Mouse (Mus musculus): Measurements from ENCODE around the gene Crybb1.
A peak's percentile ranks its signal among the peaks of the same experiment; 100 is the strongest.

The Crybb1 gene

DNA sequence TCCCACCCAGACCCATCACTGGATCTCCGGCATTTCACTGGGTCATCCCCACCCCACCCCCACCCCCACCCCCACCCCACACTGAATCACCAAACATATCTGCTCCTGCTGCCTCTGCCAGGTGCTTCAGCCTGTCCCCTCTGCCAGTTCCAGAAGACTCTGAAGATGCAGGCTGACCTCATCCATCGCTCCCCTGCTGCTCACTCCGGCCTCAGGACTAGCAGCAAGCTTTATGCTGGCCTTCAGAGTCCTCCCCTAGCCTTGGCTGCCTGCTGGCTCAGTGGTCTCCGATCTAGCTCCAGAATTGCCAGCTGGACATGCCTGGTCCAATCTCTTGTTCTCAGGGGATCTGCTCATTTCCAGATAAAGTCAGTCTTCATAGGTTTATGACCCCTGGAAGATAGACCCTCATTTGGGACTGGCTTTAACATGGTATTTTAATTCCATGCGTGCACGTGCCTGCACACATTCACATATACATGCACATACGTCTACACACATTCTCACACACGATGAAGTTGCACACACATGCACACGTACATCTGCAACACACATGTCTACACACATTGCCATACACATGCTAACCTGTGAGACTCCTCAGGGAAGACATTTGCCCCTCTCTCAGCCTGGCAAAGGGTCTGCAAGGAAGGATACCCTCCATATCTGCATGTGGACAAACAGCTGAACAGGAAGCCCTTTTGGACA lies 17.6 kb upstream of the Crybb1 start:
- DNase-seq = no peak

DNA sequence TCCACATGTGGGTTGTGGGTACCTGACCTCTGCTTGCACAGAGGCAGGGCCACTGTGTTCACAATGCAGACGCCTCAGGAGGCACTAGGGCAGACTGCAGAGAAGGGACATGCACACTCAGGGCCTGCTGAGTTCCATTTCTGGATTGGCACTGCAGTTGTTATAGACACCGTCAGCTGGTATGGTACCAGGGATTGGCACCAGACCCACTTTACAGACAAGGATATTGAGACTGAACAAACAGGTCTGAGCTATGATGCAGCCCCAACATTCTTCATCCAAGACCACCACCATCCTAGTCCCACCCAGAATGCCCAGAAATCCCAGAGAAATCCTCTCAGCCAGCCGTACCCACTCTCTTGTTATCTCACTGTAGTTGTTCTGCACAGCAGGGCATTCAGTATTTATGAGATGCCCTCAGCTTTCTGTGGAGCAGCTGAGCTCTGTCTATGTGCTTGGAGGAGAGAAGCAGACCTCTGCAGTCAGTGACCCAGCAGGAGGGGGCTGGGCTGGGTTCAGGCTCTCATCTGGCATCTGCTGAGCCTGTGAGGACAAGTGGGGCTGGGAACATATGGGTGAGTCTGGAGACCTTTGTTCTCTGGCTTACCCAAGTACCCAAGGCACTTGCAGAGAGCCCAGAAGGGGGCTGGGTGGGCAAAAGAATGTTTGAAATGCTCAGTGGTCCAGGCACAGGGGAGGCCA lies 16.7 kb upstream of the Crybb1 start:
- DNase-seq = no peak

DNA sequence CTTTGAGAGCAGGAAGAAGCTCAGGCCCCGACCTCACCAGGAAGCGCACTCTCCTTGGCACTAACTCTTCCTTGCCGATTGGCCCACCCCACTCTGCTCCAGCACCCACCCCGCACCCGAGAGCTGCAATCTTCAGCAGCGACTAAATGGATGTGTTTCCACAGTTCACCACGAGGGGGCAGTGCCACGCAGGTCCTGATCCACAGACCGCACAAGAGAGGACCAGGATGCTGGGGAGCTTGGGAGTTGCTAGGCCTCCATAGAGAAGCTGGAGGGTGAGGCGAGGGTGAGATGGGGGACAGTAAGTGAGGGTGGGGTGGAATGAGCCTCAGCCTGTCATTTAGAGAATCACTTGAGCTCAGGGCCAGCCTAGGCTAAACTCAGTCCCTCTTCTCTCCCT lies 14.9 kb upstream of the Crybb1 start:
- peak; percentile 93 for DNase-seq

DNA sequence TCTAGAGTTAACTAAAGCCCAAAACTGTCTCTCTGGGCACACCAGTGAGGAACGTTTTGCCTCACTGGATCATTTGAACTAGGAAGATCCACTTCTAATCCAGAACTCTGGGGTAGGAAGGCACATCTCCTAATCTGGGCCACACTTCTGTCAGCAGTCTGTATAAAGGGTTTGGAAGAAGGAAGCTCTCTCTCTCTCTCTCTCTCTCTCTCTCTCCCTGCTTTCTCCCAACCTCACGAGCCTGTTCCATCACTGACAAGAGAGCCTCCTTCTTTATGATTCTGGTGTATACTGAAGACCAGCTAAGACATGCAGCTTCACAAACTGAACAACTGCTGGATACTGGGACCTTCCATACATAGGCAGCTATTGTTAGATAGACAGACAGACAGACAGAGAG lies 13.8 kb upstream of the Crybb1 start:
- no peak for DNase-seq

DNA sequence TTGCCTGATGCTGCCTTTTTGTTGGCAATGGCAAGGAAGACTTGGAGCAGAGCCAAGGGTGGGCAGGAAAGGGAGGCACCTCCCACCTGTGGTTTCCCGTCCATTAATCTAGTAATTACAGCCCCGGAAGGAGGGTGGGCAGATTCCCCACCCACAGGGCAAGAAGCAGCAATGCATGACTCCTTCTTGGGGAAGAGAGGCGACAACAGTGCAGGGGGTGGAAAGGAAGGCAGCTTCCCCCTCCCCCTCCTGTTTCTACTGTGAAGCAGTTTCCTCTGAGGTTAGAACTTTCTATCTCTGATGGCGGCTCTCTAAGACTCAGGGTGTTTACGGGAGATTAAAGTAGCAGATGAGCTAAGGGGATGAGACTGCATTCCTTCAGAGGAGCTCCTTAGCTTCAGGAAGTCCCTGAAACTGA lies 13.2 kb upstream of the Crybb1 start:
- no peak for DNase-seq

DNA sequence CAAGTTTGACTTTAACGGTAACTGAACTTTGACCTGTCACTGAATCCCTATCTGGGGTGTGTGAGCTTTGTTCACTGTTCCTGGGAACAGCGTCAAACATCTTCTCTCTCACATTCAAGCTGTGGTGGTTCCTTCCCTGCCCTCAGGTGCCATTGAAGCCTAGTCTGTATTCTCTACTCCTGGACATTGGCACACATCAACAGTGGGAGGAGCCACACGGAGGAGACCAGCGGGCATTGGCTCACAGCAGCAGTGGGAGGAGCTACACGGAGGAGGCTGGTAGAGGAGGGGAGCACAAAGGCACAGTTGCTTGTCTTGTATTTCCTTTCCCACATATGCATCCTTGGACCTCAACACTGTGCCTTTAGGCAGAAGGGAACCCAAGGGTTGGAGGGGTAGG lies 12.6 kb upstream of the Crybb1 start:
- DNase-seq = no peak

DNA sequence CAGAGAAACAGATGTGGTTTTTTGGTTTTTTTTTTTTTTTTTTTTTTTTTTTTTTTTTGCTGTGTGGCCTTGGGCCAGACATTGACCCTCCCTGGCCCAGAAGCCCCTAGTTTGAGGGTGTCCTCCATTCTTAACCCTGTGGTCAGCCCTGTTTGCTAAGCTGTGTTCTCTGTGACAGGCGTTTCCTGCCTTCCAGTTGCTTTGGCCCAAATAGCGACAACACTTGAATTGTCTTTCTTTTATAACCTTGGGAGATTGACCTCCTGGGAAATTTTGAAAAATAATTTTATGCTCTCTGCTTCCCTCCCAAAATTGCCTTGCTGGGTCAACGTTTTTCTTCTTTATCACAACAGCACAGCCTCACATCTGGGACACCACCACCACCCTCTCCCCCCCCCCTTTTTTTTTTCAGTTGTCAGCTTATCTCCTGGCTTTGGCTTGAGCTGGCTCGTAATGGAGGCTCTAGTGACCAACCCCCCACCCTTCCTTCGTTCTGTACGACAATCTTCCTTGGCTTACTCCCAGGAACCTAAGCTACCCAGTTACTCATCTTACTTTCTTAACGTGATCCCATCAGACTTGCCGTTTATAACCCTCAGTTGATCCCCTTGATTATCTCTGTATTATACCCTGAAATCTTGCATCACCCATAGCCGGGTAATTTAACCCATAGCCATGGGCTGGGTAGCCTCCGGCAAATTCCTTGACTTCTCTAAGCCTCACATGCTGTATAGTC lies 11.9 kb upstream of the Crybb1 start:
- no peak for DNase-seq

DNA sequence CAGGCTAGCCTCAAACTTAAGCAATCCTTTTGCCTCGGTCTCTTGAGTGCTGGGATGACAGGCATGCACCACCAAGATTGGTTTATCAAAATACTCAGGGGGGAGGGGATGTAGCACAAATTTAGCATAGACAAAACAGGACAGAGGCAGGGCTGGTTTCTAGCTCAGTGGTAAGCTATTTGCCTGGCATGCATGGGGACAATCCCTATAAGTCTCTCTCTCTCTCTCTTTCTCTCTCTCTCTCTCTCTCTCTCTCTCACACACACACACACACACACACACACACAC lies 11.4 kb upstream of the Crybb1 start:
- DNase-seq = no peak

DNA sequence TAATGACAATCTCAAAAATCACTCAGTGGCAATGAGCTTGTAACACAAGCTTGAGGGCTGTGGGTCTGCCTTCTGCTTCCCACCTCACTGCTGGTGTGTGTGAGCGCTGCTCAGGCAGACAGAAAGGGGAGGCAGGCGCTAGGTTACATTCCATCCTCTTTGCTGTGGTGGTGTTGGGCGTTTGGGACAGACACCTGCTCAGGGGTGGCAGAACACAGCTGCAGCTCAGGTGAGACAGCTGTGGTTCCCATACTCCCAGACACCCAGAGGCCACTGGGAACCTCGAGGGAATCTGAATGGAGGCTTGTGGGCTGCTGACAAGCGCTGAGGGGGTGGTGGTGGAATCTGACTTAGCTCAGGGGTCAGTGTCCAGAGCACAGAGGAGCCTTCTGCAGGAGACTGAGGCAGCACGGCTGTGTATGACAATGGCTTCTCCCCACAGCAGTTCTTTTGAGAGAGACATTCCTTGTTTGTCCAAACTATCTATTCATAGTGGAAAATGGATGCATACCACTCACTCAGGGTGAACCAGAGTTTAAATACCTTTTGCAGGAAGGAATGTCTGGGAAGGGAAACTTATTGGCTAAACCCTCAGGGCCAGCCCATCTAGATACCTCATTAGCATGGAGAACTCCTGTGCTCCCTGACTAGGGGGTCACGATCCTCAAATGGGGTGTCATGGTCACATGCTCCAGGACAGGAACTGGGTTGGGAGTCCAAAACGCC lies 10.6 kb upstream of the Crybb1 start:
- DNase-seq = no peak

DNA sequence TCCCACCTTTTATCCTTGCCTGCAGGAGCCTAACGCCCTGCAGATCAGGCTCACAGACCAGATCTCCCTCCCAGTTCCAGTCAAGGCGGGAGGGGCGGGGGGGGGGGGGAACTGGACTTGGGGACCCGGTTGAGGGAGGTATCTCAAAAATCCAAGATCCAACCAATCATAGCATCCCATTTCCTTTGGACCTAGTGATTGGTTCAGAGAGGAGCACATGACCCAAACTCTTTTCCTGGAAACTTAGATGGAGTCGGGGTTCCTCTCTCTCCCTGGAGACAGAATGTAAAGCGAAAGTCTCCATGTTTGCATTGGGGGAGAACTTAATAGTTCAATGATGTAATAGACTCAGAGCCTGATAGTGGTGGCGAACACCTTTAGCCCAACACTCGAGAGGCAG lies 8.2 kb upstream of the Crybb1 start:
- DNase-seq = no peak

DNA sequence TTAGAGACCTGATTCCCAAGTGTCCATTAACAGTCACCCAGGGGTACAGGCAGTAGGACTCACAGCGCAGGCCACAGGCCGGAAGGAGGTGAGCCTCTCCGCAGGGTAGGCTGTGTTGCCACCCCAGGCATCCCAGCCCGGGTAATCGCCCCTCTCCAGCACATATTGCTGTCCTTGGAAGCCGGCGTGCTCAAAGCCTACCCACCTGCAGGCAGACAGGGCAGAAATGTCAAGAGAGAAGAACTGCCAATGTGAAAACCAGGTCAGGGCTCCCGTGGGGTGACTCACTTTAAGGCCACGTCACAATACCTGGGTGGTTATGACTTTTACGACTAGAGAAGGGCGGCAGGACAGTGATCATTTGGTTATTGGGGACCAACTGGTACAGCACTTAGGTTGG lies 6.5 kb upstream of the Crybb1 start:
- no peak for DNase-seq

DNA sequence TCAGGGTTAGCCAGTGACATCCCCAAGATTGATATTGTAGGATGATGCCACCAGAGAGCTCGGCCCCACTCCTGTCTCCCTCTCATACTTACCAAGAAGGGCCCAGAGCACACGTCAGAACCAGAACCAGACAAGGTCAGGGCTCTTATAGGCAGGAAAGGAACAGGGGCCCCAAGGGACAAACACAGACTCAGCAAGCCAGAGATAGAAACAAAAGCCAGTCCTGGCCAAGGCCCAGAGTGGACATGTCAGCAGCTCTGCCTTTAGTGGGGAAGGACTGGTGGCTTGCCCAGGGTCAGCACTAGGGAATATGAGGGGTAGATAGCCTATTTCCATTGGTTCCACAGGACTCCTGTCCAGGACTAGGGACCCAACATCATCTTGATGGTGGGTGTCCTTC lies 3.2 kb upstream of the Crybb1 start, which contains the start of gene Cryba4:
Gene Cryba4, minus strand, starts transcription at position 119 of the 400 bp plus-strand sequence.
- no peak for DNase-seq

DNA sequence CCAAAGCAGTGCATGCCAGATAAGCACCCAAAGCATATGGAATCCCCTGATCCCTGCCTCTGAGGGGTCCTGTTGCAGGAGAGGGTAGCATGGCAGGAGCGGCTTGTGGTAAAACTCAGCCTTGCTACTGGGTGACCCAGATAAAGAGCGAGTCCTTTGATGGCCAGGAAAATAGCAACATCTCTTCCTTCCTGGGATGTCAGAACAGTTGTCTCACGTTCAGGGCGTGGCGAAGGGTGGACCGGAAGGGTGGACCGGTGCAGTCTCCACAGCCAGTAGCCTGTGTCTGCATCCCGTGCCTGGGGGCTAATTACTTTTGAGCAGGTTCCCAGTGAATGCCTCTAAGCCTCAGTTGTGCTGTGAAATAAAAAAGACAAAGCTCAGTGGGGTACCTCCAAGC lies 2.4 kb upstream of the Crybb1 start:
- DNase-seq = no peak

DNA sequence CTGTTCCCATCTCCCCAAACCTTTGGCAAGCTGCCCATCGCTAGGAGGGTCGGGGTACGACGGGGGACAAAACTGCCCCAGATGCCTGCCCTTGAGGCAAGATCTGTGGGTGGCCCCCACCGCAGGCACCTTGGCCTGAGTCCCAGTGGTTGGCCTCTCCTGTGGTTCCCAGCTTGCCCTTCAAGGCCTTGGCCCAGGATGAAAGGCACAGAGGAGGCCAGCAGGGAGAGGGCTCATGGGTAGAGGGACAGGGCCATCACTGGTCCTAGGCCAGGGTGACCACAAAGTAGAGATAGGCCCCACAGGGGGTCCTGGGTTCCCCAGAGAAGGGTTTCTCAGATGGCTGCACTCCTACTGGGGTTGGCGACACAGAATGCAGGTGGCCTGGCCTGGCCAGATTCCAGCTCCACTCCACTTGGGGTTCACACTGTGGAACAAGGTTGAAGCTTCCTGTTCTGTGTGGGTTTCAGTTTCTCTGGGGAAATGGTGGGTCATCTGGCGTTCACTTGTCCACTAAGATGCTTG lies 1.3 kb upstream of the Crybb1 start:
- DNase-seq = peak; percentile 63

DNA sequence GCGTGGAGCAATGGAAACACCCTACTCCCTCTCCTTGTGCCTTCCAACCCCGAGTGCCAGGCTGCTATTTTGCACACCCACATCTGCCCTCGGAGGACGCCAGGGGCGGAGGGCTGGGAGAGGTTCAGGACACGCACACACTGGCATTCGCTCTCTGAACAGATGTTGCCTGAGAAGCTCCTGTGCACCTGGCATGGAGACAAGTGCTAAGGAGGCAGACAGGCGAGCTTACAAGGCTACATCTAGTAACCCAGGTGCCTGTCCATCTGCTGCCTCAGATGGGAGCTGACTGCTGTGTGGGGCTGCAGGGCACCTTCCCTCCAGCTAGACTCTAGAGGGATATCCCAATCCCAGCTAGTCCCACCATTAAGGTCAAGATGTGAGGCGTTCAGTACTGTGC lies 842 bp downstream of the Crybb1 start:
- DNase-seq = no peak

DNA sequence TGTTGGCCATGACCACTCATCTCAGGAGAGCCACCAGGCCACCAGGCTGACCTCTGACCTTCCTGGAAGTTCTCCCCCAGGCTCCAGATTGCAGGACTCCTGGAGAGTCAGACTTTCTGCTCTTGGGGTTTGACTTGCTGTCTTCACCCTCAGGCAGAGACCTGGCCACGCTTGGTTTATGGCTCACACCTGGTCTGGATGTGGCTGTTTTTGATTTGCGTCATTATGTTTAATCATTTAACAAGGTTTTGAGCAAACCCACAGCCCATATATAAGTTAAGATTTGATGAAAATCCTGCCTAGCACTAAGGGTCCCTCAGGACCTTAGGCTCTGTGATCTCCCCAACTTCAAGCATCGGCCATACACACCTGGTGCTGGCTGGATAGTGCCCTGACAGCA lies 2.3 kb downstream of the Crybb1 start:
- no peak for DNase-seq

DNA sequence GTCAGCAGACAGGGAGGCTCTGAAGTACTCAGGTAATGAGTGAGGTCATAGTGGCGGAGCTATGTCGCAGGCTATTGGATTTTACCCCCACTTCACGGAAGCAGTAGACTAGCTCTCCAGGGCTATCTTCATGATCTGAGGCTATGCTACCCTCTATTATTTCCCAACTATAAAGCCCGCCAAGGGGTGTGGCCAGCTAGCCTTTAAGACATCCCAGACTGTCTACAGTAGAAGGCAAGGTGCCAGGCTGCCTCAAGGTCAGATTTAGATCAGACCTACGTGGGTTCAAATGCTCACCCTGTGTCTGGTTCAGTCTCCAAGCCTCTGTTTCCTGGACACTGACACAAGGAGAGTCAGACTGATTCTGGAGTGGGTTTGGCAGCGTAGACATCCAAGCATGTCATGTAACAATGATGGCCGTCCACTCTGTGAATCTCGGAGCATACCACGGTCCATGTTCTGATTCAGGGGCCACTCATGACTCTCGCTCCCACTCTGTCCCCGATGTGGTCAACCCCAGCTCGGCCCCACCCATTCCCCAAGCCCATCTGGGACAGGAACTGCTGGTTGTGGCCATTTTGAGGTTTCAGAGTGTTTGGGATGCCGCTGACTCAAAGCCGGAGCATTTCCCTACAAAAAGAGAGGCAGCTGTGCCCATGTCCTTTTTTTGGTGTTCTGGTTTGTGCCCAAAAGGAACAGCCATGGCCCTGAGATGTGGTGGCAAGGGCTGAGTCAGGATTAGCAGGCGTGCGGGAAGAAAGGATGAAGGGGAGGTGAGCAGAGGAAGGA lies 4.4 kb downstream of the Crybb1 start:
- DNase-seq = no peak

DNA sequence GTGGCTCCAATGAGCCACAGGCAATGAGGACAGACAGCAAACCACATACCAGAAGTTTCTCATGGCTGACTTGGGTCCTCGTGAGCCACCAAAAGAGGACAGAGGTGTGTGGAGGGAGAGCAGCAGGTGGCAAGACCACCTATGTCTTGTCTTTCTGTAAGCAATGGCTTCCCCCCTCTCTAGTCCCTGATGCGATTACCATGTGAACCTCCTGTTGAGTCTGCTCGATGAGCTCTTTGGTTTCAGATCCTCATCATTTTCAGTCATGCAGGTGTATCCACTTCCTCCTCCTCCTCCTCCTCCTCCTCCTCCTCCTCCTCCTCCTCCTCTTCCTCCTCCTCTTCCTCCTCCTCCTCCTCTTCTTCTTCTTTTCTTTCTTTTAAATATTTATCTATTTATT lies 5.2 kb downstream of the Crybb1 start:
- no peak for DNase-seq

DNA sequence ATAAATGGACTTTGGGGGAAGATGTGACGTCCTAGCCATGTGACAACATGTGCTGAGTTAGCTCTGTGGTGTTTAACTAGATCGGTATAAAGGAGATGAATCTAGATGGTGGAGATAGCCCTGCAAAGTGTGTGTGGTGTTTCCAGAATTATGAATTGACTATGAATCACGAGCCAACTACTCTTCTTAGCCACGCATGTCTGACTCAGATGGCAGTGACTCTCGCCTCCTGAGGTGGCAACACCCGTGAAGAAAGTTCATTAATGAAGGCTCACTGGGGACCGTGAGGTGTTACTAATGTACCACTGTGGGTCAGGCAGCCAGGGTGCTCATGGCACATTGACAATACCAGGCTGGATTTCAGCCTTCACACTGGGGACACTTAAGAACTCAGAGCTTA lies 8.5 kb downstream of the Crybb1 start:
- no peak for DNase-seq

DNA sequence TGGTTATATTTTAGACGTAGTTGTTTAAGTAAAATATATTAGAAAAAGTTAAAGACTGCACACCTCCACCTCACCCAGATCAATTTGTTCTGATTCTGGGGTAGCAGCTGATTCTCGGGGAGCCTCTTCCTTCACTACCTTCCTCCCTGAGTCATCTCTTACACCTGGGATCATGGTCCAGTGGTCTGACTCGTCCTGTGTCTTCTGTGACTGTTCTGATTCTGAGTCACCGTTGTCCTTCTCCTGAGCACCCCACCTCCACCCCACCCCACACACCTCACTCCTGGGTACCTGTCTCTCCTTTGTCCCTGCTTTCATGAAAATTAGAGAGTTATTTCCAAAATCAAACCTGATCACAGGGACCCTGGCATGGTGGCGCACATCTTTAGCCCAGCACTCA lies 9.5 kb downstream of the Crybb1 start:
- no peak for DNase-seq

DNA sequence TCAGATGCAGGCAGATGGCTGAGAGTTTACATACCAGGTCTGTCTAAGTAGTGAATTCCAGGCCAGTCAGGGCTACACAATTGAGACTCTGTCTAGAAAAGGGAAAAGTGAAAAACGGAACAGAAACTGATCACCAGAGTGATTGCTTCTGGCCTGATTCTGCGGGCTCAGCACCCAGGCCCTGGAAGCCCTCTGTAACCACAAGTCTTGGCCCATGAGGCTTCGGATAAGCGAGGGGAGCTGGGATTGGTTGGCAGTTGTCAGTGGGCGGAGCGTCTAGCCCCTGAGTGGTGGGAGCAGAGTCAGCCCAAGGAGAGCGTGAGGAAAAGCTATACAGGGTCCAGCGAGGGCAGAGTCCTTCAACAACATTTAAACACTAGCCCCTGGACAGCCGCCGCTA lies 9.9 kb downstream of the Crybb1 start:
- DNase-seq = no peak

DNA sequence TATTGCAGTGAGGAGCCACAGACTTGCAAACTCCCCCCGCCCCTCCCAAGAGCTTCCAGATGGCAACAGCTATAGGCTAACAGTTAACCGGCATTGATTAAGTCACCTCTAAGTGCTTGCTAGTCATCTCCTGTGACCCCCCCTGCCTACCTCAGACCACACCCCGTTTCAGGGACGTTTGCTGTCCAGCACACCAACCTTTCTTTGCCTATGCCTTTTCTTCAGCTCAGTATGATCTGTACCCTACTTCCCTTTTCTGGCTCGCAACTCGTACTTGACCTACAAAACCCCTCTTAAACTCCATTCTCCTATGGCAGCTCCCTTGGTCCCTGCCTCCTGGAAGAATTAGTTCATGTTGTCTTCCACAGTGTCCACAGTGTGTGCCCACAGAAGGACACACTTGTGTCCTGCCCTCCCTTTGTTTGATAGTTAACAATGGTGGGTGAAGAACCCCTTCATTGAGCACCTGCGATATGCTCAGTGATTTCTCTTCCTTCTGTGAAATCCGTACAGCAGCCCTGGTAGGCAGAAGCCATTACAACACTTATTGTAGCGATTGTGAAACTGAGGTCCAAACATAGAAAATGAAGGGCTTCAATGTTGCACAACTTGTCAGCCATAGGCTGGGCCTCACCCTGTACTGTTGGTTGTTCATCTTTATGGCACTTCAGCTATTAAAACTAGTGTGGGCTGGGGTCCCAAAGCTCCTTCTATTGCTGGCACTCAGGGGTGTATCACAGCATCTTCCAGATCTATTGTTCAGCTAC lies 10.6 kb downstream of the Crybb1 start:
- no peak for DNase-seq
